Mouse (Mus musculus): ENCODE measurements around the gene Snx5. TPM values are rescaled to one million over a fixed set of nuclear protein-coding genes. Genes with fewer than 3 reads are reported as not detected.

The Snx5 gene
- polyA plus RNA-seq, 1 experiment: 284 TPM

DNA sequence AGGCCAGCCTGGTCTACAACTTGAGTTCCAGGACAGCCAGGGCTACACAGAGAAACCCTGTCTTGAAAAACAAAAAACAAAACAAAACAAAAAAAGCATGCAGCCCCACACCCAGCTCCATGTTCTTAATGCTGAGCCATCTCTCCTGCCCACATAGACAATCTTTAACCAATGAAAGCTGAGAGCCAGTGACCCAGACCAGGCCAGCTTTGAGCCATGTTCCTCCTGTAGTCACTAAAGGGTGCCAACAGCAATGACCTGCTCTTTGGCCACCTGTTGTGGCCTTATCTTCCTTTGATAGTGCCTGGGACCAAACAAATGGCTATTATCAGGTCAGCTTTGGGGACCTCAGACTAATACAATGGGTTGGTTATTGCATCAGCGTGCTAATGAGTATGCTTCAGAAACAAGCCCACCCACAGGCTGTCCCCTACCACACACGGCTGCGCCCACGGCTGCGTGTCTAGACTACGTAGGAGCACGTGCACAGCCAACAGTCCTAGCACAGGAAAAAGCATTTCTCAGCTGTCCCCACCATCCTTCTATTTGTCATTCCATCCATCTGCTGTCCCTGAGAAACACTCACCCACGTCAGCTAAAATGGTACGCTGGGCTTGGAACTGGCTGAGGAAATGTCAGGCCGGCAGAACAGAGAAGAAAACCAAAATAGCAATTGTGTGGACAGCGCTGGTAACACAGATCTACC lies 21.0 kb upstream of the Snx5 start:
- no peak overlapping the region for H3K4me3 ChIP-seq (ENCODE audit: insufficient read depth, low read length)
- H3K4me1 ChIP-seq (ENCODE audit: control insufficient read depth, insufficient read depth, low read length): no peaks in the 10 kb centered on the region
- TF ChIP-seq POLR2A (IDR thresholded peaks at IDR 0.05; ENCODE audit: low read depth, low read length) (no peak), CTCF (IDR thresholded peaks at IDR 0.05; ENCODE audit: borderline replicate concordance, insufficient read depth, low read length) (no peak)
- no peak overlapping the region for H3K27ac ChIP-seq (ENCODE audit: insufficient read depth, low read length)

DNA sequence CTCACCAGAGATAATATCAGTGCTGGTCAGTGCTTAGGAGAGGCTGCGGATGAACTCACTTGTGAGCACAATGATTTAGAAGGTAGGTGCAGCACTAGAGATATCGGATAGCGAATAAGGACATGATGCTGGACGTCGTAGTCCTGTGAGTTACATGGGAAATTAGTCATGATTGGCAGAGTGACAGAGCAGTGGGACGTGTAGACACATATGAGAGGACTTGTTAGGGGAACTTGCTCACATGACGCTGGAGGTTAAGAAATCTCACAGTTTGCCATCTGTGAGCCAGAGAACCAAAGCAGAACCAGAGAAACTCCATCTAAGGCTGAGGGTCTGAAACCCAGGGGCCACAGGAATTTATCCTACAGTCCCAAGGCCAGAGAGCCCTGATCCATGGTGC lies 19.6 kb upstream of the Snx5 start:
- no peaks in the 10 kb centered on the region for H3K4me1 ChIP-seq (ENCODE audit: control insufficient read depth, insufficient read depth, low read length)
- no peak overlapping the region for H3K27ac ChIP-seq (ENCODE audit: insufficient read depth, low read length)
- TF ChIP-seq POLR2A (IDR thresholded peaks at IDR 0.05; ENCODE audit: low read depth, low read length) (no peak), CTCF (IDR thresholded peaks at IDR 0.05; ENCODE audit: borderline replicate concordance, insufficient read depth, low read length) (no peak)
- H3K4me3 ChIP-seq (ENCODE audit: insufficient read depth, low read length): no peak overlapping the region

- no peak overlapping the region for H3K4me3 ChIP-seq (ENCODE audit: insufficient read depth, low read length)
- no peak for TF ChIP-seq POLR2A (IDR thresholded peaks at IDR 0.05; ENCODE audit: low read depth, low read length)
- no peak for TF ChIP-seq CTCF (IDR thresholded peaks at IDR 0.05; ENCODE audit: borderline replicate concordance, insufficient read depth, low read length)
- H3K4me1 ChIP-seq (ENCODE audit: control insufficient read depth, insufficient read depth, low read length): peaks cover 9% of the 10 kb centered on the region; the same call in 1 of the 2 replicates
- no peak overlapping the region for H3K27ac ChIP-seq (ENCODE audit: insufficient read depth, low read length)
These were observed 10.7 kb upstream of the Snx5 start for GRCm38 (mm10) chr2:144281417-144281816.

GRCm38 (mm10) chr2:144280568-144280967 lies 9.9 kb upstream of the Snx5 start:
- H3K4me1 ChIP-seq (ENCODE audit: control insufficient read depth, insufficient read depth, low read length): peaks cover 9% of the 10 kb centered on the region; the same call in 1 of the 2 replicates
- H3K27ac ChIP-seq (ENCODE audit: insufficient read depth, low read length): no peak overlapping the region
- H3K4me3 ChIP-seq (ENCODE audit: insufficient read depth, low read length): no peak overlapping the region
- TF ChIP-seq CTCF (IDR thresholded peaks at IDR 0.05; ENCODE audit: borderline replicate concordance, insufficient read depth, low read length): no peak

DNA sequence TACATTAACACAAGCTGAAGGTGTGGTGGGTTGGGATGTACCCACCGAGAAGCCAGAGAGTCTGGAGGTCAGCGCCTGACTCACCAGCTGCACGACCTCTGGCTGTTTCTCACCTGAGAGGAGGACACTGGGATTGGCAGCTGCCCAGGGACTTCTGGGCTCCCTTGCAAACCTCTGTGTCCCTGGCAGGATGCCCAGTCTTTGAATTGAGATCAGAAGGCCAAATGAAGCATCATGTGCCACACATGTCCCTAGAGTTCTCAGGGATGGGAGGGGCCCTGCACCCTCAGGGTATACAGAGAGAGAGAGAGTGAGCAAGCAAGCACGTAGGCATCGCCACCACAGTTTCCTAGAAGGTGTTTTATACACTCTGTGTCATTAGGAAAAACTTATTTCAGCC lies 9.0 kb upstream of the Snx5 start:
- Histone ChIP-seq H3K27ac (ENCODE audit: insufficient read depth, low read length) (no peak overlapping the region), H3K4me1 (ENCODE audit: control insufficient read depth, insufficient read depth, low read length) (peaks cover 9% of the 10 kb centered on the region; the same call in 1 of the 2 replicates), H3K4me3 (ENCODE audit: insufficient read depth, low read length) (no peak overlapping the region)
- TF ChIP-seq POLR2A (IDR thresholded peaks at IDR 0.05; ENCODE audit: low read depth, low read length): no peak
- TF ChIP-seq CTCF (IDR thresholded peaks at IDR 0.05; ENCODE audit: borderline replicate concordance, insufficient read depth, low read length): no peak

- Histone ChIP-seq H3K4me3 (ENCODE audit: insufficient read depth, low read length) (no peak overlapping the region), H3K27ac (ENCODE audit: insufficient read depth, low read length) (no peak overlapping the region), H3K4me1 (ENCODE audit: control insufficient read depth, insufficient read depth, low read length) (peaks cover 7% of the 10 kb centered on the region; the same call in 1 of the 2 replicates)
- TF ChIP-seq CTCF (IDR thresholded peaks at IDR 0.05; ENCODE audit: borderline replicate concordance, insufficient read depth, low read length): no peak
- no peak for TF ChIP-seq POLR2A (IDR thresholded peaks at IDR 0.05; ENCODE audit: low read depth, low read length)
These were observed 6.2 kb upstream of the Snx5 start for GRCm38 (mm10) chr2:144276885-144277284.

DNA sequence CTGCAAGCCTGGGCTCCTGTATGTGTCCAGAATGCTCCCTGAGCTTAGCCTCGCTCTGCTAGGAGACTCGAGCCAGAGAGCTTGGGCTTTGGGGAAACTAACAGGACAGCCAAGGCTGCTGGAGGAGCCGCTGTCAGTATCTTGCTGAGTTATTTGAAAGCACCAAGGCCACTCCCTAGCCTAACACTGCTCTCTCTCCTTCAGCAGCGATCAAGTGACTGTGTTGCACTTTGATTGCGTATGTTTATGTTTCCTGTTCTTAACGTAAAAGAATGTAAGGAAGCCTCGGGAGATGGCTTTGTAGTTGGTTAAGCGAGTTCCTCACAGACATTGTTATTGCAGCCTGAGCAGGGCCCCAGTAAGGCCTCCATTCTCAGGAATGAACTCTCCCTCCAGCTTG lies 4.0 kb upstream of the Snx5 start:
- H3K4me1 ChIP-seq (ENCODE audit: control insufficient read depth, insufficient read depth, low read length): no peaks in the 10 kb centered on the region
- H3K4me3 ChIP-seq (ENCODE audit: insufficient read depth, low read length): no peak overlapping the region
- peak overlapping the region; percentile 39; the same call in 1 of the 2 replicates for H3K27ac ChIP-seq (ENCODE audit: insufficient read depth, low read length)
- TF ChIP-seq CTCF (IDR thresholded peaks at IDR 0.05; ENCODE audit: borderline replicate concordance, insufficient read depth, low read length): no peak
- TF ChIP-seq POLR2A (IDR thresholded peaks at IDR 0.05; ENCODE audit: low read depth, low read length): no peak

DNA sequence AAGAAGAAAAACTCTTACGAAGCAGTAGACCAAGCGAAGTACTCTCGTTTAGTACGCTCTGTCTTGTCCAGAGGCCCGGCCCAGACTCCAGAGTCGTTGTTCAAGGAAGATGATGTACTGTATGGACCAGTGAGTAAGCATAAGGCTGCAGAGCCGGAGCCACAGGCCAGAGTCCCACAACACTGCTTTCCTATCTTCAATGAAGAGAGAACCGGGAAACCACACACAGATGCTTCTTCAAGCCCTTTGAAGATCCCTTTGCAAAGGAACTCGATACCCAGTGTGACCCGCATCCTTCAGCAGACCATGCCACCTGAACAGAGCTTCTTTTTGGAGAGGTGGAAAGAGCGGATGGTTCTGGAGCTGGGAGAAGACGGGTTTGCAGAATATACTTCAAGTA lies 1.4 kb upstream of the Snx5 start:
- no peak overlapping the region for H3K27ac ChIP-seq (ENCODE audit: insufficient read depth, low read length)
- H3K4me3 ChIP-seq (ENCODE audit: insufficient read depth, low read length): no peak overlapping the region

DNA sequence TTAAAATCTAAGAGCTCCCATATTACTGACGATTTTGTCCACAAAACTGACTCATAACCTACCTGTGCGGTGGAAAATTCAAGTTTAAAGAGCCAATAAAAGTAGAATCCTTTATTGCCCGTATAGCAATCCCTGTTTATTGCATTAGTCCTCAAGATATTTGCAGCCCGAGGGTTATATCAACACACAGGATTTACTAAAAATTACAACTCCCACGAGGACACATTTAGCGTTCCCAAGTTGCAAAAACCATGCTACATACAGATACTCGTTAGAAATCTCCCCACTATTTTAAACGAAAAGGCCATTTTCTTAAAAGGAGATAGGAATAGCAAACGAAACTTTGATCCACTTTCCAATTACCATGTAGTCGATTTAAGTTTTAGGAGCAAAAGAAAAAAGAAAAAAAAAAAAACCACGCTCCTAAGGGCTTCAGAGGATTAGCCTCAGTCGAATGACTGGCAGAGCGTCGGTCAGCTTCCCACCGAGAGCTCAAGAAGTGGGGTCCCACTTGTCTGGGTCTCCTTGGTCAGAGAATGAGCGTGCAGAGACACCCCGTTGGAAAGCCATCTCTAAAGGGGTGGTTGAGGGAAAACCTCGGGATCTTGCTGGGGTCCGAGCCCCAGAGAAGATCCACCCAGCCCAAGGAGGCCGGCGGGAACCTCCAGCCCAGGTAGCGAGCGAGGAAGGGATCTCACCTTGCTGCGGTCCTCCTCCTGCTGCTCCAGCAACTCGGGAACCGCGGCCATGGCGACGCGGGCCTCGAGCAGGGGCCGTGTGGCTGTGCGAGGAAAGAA lies 829 bp downstream of the Snx5 start:
- TF ChIP-seq CTCF (IDR thresholded peaks at IDR 0.05; ENCODE audit: borderline replicate concordance, insufficient read depth, low read length) (no peak), POLR2A (IDR thresholded peaks at IDR 0.05; ENCODE audit: low read depth, low read length) (no peak; the same call in 1 of the 2 replicates)
- Histone ChIP-seq H3K27ac (ENCODE audit: insufficient read depth, low read length) (peak overlapping the region; percentile 72), H3K4me3 (ENCODE audit: insufficient read depth, low read length) (peak overlapping the region; percentile 97), H3K4me1 (ENCODE audit: control insufficient read depth, insufficient read depth, low read length) (no peaks in the 10 kb centered on the region)

More for the DNA sequence above, 1.4 kb upstream of the Snx5 start:
- TF ChIP-seq POLR2A (IDR thresholded peaks at IDR 0.05; ENCODE audit: low read depth, low read length): no peak
- H3K4me1 ChIP-seq (ENCODE audit: control insufficient read depth, insufficient read depth, low read length): no peaks in the 10 kb centered on the region

- H3K4me3 ChIP-seq (ENCODE audit: insufficient read depth, low read length): peak overlapping the region; percentile 97
- TF ChIP-seq CTCF (IDR thresholded peaks at IDR 0.05; ENCODE audit: borderline replicate concordance, insufficient read depth, low read length) (no peak), POLR2A (IDR thresholded peaks at IDR 0.05; ENCODE audit: low read depth, low read length) (no peak)
- H3K27ac ChIP-seq (ENCODE audit: insufficient read depth, low read length): no peak overlapping the region
- no peaks in the 10 kb centered on the region for H3K4me1 ChIP-seq (ENCODE audit: control insufficient read depth, insufficient read depth, low read length)
These were observed 1.4 kb downstream of the Snx5 start for GRCm38 (mm10) chr2:144269306-144269650.

Measured in embryonic fibroblast, embryonic 13.5 days (primary cell).